Mouse (Mus musculus): ENCODE measurements around the gene Dlx3.

Dlx3 gene

DNA sequence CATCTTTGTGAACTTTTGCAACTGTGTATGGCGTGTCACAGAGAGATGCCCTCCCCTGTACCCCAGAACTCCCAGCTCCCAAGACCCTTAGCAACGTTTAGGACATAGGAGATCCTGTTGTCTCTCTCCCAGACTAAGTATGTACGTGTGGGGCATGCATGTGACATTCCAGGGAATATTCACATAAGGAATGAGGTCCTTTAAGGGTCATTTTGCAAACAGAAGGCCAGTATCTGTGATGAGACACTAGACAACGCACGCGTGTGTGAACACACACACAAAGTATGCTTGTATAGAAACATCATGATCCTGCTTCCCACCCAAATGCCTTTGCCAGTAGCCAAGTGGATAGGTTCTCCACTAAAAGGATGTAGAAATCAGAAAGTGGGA is 2.2 kb downstream of the Dlx3 start:
- no peak for DNase-seq (ENCODE audit: low spot score in 2 of 2)

DNA sequence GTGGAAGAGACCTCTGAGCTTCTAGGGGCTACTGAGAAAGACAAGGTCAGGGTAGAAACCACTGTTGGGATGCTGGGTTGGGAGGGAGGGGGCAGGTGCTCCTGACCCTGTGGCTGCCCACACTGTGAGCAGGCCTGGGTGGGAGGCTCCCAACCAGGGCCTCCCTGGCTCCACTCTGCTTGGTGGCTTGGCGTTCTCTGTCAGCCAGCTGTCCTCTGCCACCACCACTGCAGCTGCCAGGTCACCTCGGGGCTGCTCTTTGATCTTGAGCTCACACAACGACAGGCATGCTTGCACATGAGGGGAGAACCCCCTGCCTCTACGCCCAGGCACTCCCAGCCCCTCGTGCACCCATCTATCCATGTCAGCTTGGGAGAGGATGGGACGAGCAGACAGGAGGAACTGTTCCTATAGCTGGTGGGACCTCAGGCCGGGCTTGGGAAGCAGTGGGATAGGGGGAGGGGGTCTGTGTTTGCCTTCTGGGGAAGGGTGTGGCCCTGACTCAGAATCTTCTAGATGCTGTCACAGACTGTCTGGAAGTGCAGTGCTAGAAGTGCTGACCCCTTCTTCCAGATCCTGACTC is 5.5 kb downstream of the Dlx3 start:
- no peak for DNase-seq (ENCODE audit: low spot score in 2 of 2)

DNA sequence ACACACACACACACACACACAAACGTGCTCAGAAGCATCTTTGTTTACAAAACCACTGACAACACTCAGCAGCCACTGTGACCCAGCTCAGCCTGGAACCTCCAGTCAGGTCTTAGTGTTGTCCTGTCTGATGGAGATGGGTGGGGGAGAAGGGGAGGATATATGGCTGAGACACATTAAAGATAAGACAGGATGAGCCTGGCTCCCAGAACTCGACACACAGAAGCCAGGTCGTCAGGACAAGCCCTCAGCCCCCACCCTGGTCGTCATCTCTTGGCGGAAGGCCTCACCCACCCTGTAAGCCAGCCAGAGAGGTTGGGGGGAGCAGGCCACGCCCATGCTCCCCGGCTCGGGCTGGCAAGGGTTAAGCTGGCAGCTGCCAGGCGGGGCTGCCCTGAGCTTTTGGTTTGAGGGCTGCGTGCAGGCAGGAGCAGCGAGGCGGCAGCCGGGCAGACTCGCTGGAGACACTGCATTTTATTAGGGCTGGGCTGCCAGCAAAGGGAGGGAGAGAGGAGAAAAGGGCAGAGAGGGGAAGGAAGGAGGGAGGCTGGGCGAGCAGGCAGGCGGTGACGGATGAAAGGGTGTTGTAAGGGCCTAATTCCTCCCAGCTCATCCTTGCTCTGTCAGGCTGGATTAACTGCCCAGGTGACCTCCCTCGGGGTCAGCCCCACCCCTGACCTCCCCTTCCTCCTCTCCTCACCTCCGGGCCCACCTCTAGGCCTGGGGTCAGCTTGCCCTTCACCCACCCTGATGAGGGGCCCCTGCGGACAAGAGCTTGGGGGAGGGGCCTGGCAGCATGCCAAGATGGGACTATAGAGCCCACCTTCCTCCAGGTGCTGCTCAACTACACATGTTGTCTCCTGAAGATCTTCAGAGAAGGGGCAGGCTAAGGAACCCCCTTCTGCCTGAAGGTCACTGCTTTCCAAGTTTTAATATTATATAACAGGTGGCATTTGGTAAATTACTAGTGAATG is 6.6 kb downstream of the Dlx3 start:
- DNase-seq (ENCODE audit: low spot score in 2 of 2): peak in 1 of 2 experiments; percentile 70

DNA sequence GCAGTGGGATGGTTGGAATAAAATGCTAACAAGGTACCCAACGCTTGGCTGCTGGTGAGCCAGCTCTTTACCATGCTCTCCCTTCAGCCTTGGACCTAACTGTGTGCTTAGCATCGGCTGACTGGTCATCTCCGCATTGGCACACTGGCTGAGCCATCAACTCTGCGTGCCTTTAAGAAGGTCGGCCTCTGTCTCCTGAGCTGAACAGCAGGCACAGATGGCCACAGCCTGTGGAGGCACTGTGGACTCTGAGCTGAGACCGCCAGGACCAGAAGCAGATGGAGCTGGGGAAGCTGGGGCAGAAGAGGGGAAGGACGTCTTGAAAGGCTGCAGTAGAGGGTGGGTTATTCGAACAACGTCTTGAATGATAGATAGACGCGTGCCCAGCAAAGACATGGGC is 8.4 kb downstream of the Dlx3 start:
- no peak for DNase-seq (ENCODE audit: low spot score in 2 of 2)

DNA sequence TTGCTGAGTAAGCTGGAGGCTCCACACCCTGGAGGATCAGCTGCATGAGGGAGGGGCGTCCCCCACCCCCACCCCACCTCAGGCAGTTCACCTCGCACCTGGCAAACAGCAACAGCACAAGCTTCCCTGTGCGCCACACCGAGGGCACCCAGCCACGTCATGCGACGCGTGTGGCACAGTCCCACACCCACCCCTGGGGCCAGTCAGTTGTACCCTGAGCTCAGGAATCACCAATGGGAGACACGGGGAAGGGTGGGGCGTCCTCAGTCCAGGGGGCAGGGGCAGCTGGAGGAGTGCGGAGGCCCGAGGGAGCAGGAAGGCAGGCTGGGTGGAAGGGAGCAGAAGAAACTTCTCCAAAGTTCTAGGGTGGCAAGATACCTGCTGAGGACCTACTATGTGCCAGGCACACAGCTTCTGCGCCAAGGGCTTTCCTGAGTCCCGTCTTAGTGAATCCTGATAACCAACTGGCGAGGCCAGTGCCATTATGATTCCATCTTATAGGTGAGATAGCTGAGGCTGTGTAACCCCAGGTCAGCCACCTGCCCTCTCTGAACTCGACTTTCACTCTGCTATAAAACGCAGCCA is 10.8 kb downstream of the Dlx3 start:
- no peak for DNase-seq (ENCODE audit: low spot score in 2 of 2)

DNA sequence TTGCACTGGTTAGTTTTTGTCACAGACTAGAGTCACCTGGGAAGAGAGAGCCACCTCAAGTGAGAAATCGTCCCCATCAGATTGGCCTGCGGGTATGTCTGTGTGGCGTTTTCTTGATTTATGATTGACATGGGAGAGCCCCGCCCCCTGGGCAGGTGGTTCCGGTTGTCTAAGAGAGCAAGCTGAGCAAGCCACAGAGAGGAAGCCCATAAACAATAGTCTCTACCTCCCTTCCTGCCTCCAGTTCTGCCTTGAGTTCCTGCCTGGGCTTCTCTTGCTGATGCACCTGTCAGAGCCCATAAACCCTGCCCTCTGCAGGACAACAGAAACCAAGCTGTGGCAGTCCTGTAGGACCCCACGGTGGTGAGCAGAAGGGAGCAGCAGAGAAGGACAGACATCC is 13.4 kb downstream of the Dlx3 start:
- DNase-seq (ENCODE audit: low spot score in 2 of 2): no peak

DNA sequence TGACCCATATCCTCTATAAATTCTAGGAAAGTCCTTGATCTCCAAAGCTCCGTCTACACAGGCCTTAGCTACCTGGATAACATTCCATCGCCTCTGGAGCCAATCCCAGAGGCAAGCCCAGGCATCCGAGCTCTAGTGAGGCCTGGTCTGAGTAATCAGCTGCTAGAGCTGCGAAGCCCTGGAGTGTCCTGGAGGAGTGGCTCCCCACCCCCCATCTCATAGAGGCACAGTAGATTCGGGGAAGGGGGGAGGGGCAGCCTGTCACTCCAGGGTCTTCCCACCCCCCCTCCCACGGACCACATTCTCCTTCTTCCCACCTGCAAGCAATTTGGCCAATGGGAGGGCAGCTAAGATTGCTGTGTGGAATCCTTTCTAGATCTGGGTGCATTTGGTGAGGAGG is 17.4 kb downstream of the Dlx3 start:
- DNase-seq (ENCODE audit: low spot score in 2 of 2): no peak

DNA sequence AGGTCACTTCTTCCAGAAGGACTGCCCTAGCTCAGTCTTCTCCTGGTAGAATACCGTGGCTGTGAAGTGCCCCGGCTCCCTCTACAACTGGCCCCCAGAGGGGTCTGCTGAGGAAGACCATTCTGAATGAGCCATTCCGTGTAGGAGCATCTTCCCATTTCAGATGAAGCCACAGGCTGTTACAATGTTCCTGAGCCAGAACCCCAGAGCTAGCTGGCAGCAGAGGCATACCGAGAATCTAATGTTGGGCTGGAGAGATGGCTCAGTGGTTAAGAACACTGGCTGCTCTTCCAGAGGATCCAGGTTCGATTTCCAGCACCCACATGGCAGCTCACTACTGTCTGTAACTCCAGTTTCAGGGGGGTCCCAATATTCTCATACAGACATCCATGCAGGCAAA is 20.0 kb downstream of the Dlx3 start:
- no peak for DNase-seq (ENCODE audit: low spot score in 2 of 2)

DNA sequence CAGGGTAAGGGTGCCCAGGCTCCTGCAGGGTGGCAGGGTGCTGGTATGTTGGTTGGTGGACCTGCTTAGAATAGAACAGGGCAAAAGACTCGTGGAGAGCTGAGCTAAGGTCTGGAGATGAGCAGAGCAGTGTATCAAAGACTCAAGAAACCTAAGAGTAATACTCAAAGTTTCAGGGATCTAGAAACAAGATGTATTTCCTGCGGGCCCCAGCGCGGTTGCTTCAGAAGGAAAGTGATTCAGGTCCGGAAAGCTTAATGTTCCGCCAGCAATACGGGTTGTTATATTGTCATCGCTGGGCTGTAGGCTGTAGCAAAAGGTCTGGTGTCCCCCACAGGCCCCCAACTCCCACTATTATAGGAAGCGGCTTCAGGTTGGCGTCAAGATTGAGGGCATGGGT is 22.3 kb downstream of the Dlx3 start:
- no peak for DNase-seq (ENCODE audit: low spot score in 2 of 2)

DNA sequence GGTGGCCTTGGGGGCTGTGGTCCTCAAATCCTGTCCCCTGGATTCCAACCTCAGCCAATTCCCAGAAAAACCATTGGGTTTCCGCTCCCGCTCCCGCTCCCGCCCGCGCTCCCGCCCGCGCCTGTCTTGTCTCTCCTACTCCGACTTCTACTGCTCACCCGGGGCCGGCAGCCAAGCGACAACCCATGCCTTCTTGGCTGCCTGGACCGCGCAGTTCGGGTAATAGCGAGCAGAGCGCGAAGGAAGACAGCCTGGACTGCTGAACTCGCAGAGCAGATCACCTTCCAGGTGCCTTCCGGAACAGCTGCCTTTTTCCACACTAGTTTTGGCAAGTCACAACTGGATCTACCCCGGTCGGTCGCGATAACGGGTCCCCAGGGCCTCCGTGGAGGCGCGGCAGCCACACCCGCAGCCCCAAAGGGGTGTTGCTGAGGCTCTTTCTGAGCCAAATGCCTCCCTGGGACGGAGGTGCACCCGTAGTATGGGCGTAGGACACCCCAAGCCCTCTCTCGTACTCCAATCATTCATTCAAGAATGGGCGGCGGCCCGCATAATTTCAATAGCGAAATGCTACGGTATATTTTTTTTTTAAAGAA is 23.2 kb downstream of the Dlx3 start:
- peak in 1 of 2 experiments; percentile 29 for DNase-seq (ENCODE audit: low spot score in 2 of 2)

DNA sequence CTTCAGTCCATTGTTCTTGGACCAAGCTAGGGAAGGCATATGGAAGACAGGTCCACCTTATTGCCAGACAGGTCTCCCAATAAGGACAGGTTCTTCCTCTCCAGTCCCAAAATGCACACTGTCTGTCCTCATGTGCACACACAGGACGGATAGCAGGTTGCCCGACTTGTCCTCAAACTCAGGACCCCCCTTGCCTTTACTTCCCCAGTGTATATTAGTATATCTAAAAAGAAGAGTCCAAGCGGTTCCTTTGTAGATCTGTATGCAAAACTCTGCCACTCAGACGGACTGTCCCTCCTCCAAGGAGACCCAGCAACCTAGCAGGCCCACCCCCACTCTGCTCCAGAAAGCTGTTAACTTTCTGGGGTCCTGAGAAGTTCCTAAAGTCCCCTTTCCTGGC is 23.7 kb downstream of the Dlx3 start:
- no peak for DNase-seq (ENCODE audit: low spot score in 2 of 2)

DNA sequence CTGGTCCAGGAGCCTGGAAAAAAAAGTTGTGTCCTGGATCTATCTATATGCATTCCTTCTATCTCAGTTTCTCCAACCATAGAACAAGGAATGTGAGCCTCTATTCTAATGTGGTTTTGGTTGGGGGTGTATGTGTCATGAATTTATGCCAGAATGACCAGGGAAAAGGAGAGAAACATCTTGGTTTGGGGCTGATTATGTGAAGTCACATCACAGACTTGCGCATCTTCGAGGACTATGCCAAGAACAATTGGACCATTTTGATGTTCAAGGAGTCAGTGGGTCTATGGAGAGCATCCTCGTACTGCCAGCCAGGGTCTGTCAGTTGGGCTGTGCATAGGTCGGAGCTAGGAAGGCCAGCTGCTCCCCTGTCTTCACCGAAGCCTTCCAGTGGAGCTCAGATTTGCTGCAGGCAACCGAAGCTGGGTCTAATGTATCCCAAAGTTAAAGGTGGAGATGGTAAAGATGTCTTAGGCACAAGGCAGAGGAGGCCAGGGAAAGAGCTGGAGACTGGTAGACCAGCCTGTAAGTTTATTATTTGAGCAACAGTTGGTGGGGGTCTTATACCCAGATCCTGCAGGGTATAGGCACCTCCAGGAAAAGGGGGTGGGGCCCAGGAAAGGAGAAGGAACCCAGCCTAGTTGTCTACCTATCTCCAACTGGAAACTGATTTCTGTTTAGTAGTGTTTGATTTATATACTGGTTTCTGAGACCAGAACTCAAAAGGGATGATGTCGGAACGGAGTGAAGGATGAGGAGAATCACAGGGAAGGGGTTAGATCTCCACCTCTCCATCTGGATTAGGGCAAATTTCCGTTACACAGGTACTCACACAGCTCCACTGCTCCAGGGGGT is 24.4 kb downstream of the Dlx3 start:
- DNase-seq (ENCODE audit: low spot score in 2 of 2): no peak

DNA sequence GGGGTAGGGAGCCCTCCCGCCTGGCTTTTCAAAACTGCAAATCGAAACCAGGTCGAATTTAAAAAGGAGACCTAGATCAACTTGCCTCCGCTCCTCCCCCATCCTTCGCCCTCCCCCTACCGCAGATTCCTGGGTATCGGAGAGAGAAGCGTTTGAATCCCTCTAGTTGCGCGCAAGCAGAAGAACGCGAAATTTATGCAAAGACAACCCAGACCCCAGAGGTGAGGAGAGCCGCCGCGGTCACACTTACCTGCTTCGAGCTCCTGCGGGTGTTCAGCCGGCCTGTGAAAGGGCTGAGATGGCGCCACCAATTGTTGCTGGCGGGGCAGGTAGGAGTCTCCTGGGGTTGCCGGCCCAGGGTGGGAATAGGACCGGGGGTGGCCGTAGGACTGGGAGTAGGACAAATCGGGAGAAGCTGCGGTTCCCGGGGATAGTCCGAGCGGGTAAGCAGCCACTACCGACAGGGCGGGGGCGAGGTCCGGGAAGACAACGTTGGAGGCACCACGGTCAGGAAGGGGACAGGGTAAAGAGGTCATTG is 25.1 kb downstream of the Dlx3 start:
- DNase-seq (ENCODE audit: low spot score in 2 of 2): peak in 1 of 2 experiments; percentile 28

DNA sequence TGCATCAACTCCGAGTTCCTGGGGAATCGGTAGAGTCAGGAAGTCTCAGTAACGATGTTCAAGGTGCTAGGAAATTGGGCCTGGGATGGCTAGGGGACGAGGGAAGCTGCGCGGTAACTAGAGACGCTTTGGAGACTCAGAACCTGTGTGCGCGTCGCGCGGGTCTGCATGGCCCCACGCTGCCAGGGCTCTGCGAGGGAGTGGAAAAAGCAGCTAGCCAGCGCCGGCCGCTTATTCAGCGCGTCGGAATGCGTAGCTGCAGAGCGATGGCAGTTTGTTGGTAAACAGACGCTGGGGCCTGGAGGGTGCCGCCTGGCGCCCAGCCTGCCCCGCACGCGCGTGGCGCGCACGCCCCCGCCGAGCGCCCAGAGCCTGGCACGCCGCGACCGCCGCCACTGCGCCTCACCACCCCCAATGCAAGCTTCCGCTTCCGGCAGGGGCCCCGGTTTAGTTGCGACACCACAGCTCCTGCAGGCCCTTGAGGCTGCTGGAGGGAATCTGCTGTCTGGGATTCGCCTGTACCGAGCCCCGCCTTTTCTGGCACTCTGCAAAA is 26.0 kb downstream of the Dlx3 start, which contains the start of gene Dlx4:
Gene Dlx4 (minus strand): TSS at position 413 of the 553 bp plus-strand sequence.
- peak; percentile 54 to 63 for DNase-seq (ENCODE audit: low spot score in 2 of 2)

DNA sequence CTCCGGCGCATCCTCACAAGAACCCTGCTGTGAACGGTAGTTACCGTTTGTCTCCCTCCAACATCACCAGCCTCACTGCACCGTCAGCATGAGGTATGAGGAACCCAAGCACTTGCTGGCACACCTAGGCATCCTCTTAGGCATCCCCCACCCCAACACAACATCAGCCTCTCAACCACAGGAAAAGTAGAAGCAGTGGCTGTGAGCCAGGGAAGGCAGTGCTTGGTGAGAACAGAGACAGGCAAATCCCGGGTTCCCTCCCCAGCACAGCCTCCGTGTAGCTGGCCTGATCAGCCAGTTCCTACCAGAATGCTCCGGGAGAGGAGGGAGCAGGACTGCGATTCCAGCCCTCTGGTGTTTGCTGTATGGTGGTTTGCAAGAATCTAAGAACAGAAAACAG is 28.8 kb downstream of the Dlx3 start:
- DNase-seq (ENCODE audit: low spot score in 2 of 2): no peak

DNA sequence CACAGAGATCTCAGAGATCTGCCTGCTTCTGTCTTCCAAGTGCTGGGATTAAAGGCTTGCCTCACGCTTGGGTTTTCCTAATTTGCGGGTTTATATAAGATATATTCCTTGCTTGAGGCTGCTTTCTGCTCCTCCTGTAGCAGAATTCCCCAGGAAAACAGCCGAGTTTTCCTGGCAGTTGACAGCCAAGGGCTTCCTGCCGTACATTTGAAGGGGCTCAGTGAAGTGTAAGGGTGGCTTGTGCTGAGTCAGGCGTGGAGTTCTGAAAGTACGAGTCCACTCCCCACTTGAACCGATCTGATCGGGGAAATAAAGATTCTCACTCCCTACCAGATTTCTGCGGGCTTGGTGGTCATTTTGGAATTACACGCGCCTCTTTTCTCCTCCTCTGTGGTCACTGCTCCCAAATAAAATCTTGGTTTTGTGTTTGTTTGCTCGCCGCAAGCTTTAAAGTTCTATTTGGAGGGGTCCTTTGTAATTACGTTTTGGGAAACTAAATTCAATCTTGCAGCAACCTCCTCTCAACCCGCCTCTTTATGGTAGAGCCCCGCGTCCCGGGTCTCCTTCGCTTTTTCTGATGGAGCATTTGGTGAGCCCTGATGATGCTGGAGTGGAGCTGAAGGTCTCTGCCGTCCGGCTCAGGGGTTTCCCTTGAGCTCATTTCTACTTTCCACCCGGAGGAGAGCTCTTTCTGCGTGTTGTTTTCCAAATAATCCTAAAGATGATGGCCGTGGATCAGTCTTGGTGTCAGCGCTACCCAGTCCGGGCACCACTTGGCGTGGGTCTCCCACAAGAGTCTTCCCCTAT is 29.7 kb downstream of the Dlx3 start:
- DNase-seq (ENCODE audit: low spot score in 2 of 2): no peak

DNA sequence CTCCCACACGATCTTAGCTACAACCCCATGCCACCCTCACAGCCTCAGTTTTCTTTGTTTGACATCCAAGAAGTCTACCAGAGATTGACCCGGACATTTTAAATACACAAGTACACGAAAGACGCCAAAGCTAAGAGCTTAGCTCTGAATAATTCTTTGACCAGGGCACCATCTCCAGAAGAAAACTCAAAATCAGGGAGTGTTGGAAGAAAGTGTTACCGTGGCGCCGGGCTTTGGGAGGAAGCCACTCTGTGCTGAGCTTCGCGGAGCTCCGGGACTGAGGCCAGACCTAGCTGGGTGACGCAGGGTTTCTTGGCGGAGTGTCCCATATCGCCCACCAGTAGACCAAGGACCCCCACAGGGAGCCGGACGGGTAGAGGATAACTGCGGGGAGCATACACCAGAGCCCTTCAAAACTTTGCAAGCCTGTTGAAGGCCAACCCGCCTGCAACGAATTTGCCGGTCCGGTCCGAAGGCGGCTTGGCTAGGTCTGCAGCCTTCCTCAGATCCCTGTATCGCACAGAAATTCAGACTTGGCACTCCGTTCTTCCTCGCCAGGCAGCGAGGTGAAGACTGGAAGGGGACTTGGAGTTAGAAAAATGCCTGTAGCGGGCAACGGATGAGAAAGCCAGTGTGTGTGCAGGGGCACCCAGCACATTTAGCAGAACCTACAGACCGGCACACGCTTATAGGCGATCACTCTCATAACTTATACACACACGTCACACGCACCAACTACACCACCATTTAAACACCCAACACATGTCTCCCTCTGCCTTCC is 30.5 kb downstream of the Dlx3 start:
- DNase-seq (ENCODE audit: low spot score in 2 of 2): peak in 1 of 2 experiments; percentile 19

DNA sequence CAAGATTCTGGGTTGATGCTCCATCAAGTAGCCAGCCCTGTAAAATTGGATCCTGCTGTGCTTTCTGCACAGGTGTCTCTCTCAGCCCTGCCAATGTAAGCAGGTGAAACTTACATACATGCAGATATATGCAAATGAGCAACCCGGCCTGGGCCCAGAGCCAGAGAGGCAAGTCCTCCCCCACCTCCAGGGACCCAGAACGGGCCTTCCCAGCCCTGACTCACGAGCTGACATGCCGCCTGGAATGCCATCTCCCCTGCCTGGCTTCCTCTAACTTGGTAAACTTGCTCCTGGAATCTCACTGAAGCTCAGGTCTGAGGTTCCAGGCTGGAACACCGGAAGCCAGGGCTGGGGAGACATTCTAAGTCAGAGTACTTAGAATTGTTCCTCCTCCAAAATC is 33.2 kb downstream of the Dlx3 start:
- no peak for DNase-seq (ENCODE audit: low spot score in 2 of 2)

DNA sequence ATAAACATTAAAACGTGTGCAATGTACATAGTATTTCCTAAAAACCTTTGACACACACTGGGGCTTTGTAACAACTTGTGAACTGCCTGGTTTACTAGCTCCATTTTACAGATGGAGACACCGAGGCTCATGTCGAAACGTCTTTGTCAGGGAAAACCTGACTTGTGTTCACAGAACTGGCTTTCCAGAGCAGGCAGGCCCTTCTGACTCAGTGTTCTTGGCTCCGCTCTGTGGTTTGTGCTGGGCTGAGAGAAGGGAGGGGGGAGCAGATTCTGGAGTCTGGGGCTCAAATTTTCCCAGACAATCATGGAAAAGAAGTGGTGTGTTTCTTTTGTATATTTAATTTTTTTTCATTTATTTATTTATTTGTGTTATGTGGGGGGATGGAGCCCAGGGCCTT is 33.8 kb downstream of the Dlx3 start:
- DNase-seq (ENCODE audit: low spot score in 2 of 2): no peak
